Mouse (Mus musculus) ES-E14 (cell line): ENCODE data around the gene Fars2. TPM values are rescaled to one million over a fixed set of nuclear protein-coding genes. Genes with fewer than 3 reads are reported as not detected.

Experiments used
- DNase-seq: peaks from one replicate; pipeline ENCODE4 v3.0.0-alpha.2; 2013; ENCODE audit warnings: low read depth, low spot score
- H3K27ac ChIP-seq: 2 replicates; pipeline ENCODE4 v1.5.1; 2012; ENCODE audit warnings: low read depth, mild to moderate bottlenecking, low read length, moderate library complexity, mixed read lengths; ENCODE audit not compliant: poor library complexity, insufficient read depth, severe bottlenecking
- H3K36me3 ChIP-seq: 2 replicates; pipeline ENCODE4 v1.6.1; 2012; ENCODE audit warnings: mild to moderate bottlenecking, low read length, moderate library complexity, mixed read lengths; ENCODE audit not compliant: control insufficient read depth, poor library complexity, insufficient read depth, severe bottlenecking
- H3K4me1 ChIP-seq, 2 experiments: fragments of 150-350 bp in 1 of 2; sonication (generic) in 1 of 2; 2 replicates each; pipeline ENCODE4 v1.6.1; 2012; ENCODE audit warnings: low read length in 2 of 2, mild to moderate bottlenecking in 1 of 2, mixed read lengths in 1 of 2; ENCODE audit not compliant: control insufficient read depth in 2 of 2, insufficient read depth in 2 of 2, poor library complexity in 1 of 2
- H3K4me3 ChIP-seq, 2 experiments: fragments of 150-350 bp in 1 of 2; sonication (generic) in 1 of 2; 2 replicates each; pipeline ENCODE4 v1.5.1; 2012; ENCODE audit warnings: low read length in 2 of 2, low read depth in 1 of 2, mild to moderate bottlenecking in 1 of 2, mixed read lengths in 1 of 2; ENCODE audit not compliant: insufficient read depth in 1 of 2, poor library complexity in 1 of 2, severe bottlenecking in 1 of 2
- H3K9ac ChIP-seq: 2 replicates; pipeline ENCODE4 v1.6.1; 2012; ENCODE audit warnings: low read depth, mild to moderate bottlenecking, low read length, mixed read lengths; ENCODE audit not compliant: poor library complexity, insufficient read depth, severe bottlenecking
- H3K9me3 ChIP-seq: fragments of 150-350 bp; sonication (generic); 2 replicates; pipeline ENCODE4 v1.6.1; 2012; ENCODE audit warnings: low read depth, mild to moderate bottlenecking, low read length; ENCODE audit not compliant: control insufficient read depth, insufficient read depth
- CHD2 ChIP-seq: IDR thresholded peaks from 2 replicates; pipeline ENCODE4 v1.6.1; 2014; ENCODE audit warnings: mild to moderate bottlenecking, low read depth, low read length, inconsistent platforms
- HCFC1 ChIP-seq: IDR thresholded peaks from 2 replicates; pipeline ENCODE4 v1.6.1; 2012; ENCODE audit warnings: low read length, inconsistent platforms, borderline replicate concordance; ENCODE audit not compliant: insufficient read depth
- MAFK ChIP-seq: IDR thresholded peaks from 2 replicates; pipeline ENCODE4 v1.6.1; 2014; ENCODE audit warnings: mild to moderate bottlenecking, low read depth, low read length, inconsistent platforms; ENCODE audit not compliant: insufficient read depth
- ZC3H11A ChIP-seq: IDR thresholded peaks from 2 replicates; pipeline ENCODE4 v1.6.1; 2012; ENCODE audit warnings: low read depth, mild to moderate bottlenecking, inconsistent platforms, low read length, borderline replicate concordance
- ZNF384 ChIP-seq: IDR thresholded peaks from 2 replicates; pipeline ENCODE4 v1.6.1; 2012; ENCODE audit warnings: low read depth, low read length, inconsistent platforms
- in situ Hi-C, 2 experiments: fragments of 600-800 bp; cut with MboI; formaldehyde crosslinking; loops; one replicate each; pipeline ENCODE4 v1.15.1; 2025; ENCODE audit warnings: low sequenced_read_pairs in 2 of 2, inconsistent platforms in 1 of 2; ENCODE audit not compliant: unreplicated experiment in 2 of 2
- total RNA-seq: library from RNA; depleted of rRNA; stranded (reverse); fragments of 300-350 nt; gene quantifications from 2 replicates; pipeline ENCODE4 v1.2.3, GENCODE M21; 2012

The Fars2 gene
- total RNA-seq, 1 experiment: 22.0 TPM

GRCm38 (mm10) chr13:36429500-36430189 is 312.4 kb downstream of the Fars2 start:
- no peaks in the 10 kb centered on the region for H3K9me3 ChIP-seq
- H3K36me3 ChIP-seq: no peaks in the 10 kb centered on the region
- DNase-seq: no peak
- H3K4me3 ChIP-seq: no peak overlapping the region
- H3K27ac ChIP-seq: no peak overlapping the region
- in situ Hi-C loops: no loop called here
- TF ChIP-seq CHD2 (no peak), ZC3H11A (no peak), ZNF384 (no peak), HCFC1 (no peak), MAFK (no peak)
- H3K4me1 ChIP-seq: no peaks in the 10 kb centered on the region
- H3K9ac ChIP-seq: no peak overlapping the region

- no peak for DNase-seq
- Histone ChIP-seq H3K4me1 (no peaks in the 10 kb centered on the region), H3K9ac (no peak overlapping the region), H3K9me3 (no peaks in the 10 kb centered on the region), H3K36me3 (no peaks in the 10 kb centered on the region), H3K4me3 (no peak overlapping the region), H3K27ac (no peak overlapping the region)
- TF ChIP-seq ZC3H11A: no peak
- in situ Hi-C loops: no loop called here
Measured at GRCm38 (mm10) chr13:36430420-36431114, 313.4 kb downstream of the Fars2 start.

- DNase-seq: no peak
- no peaks in the 10 kb centered on the region for H3K9me3 ChIP-seq
- H3K36me3 ChIP-seq: no peaks in the 10 kb centered on the region
- H3K4me3 ChIP-seq: no peak overlapping the region
- TF ChIP-seq MAFK: no peak
- no peak for TF ChIP-seq HCFC1
- no peak for TF ChIP-seq ZNF384
- TF ChIP-seq CHD2: no peak
- TF ChIP-seq ZC3H11A: no peak
- no peak overlapping the region for H3K9ac ChIP-seq
- no peak overlapping the region for H3K27ac ChIP-seq
- H3K4me1 ChIP-seq: peaks cover 0 to 3% of the 10 kb centered on the region in 2 experiments; a peak in 1 of 4 replicates
- in situ Hi-C loops: no loop called here
Measured at GRCm38 (mm10) chr13:36431974-36432518, 314.8 kb downstream of the Fars2 start.

GRCm38 (mm10) chr13:36444748-36445423 is 327.7 kb downstream of the Fars2 start:
- no peaks in the 10 kb centered on the region for H3K4me1 ChIP-seq
- H3K9me3 ChIP-seq: no peaks in the 10 kb centered on the region
- DNase-seq: no peak
- H3K27ac ChIP-seq: no peak overlapping the region
- H3K4me3 ChIP-seq: no peak overlapping the region
- H3K36me3 ChIP-seq: no peaks in the 10 kb centered on the region
- H3K9ac ChIP-seq: no peak overlapping the region
- in situ Hi-C loops: no loop called here
- TF ChIP-seq CHD2 (no peak), MAFK (no peak), ZC3H11A (no peak), ZNF384 (no peak), HCFC1 (no peak)
